Mouse (Mus musculus) CH12.LX (cell line): ENCODE measurements at regions not wholly inside any gene's neighbourhood (a gene's known extent, or its start where the extent isn't known, plus 50 kb on each side); places are given as distances from the start of the nearest gene placed in this dataset.

Experiments
- DNase-seq: peaks from one replicate; pipeline ENCODE4 v3.0.0-alpha.2; 2013; ENCODE audit errors: extremely low read depth
- H3K27ac ChIP-seq: 2 replicates; pipeline ENCODE4 v1.5.1; 2012; ENCODE audit warnings: low read depth, mild to moderate bottlenecking, control low read depth, moderate library complexity; ENCODE audit not compliant: insufficient read depth
- H3K27me3 ChIP-seq: replicated peaks from 2 replicates; pipeline ENCODE3; 2012; ENCODE audit warnings: inconsistent platforms
- H3K36me3 ChIP-seq, 2 experiments: replicated peaks in 1 of 2; 2 replicates each; pipeline versions ENCODE3 to v1.6.1; 2012; ENCODE audit warnings: inconsistent platforms in 1 of 2, low read length in 1 of 2, mild to moderate bottlenecking in 1 of 2, mixed read lengths in 1 of 2, moderate library complexity in 1 of 2; ENCODE audit not compliant: control insufficient read depth in 1 of 2, insufficient read depth in 1 of 2
- H3K4me1 ChIP-seq, 2 experiments: 2 replicates each; pipeline ENCODE4 v1.6.1; 2012; ENCODE audit warnings: inconsistent platforms in 1 of 2, moderate library complexity in 1 of 2; ENCODE audit not compliant: insufficient read depth in 2 of 2, control insufficient read depth in 1 of 2
- H3K4me2 ChIP-seq: 2 replicates; pipeline ENCODE4 v1.6.1; 2012; ENCODE audit warnings: low read depth, mild to moderate bottlenecking, control low read depth; ENCODE audit not compliant: poor library complexity, insufficient read depth, severe bottlenecking
- H3K4me3 ChIP-seq, 3 experiments: fragments of 150-350 bp in 1 of 3; sonication (generic) in 1 of 3; replicated peaks in 1 of 3; 2 replicates each; pipeline versions ENCODE3 to v1.5.1; 2011 to 2012; ENCODE audit warnings: low read depth in 2 of 3, low read length in 2 of 3, mild to moderate bottlenecking in 2 of 3, moderate library complexity in 2 of 3, control low read depth in 1 of 3, improper control_type of control experiment in 1 of 3, inconsistent platforms in 1 of 3, mixed read lengths in 1 of 3; ENCODE audit not compliant: poor library complexity in 1 of 3
- H3K79me2 ChIP-seq: replicated peaks from 2 replicates; pipeline ENCODE4 v1.6.1; 2012; ENCODE audit warnings: mild to moderate bottlenecking, moderate library complexity; ENCODE audit not compliant: control insufficient read depth, poor library complexity, insufficient read depth, severe bottlenecking; ENCODE audit errors: extremely low read depth
- H3K9ac ChIP-seq: 2 replicates; pipeline ENCODE4 v1.6.1; 2012; ENCODE audit warnings: low read depth, mild to moderate bottlenecking, control low read depth, moderate library complexity; ENCODE audit not compliant: insufficient read depth
- H3K9me3 ChIP-seq: replicated peaks from 2 replicates; pipeline ENCODE3; 2012; ENCODE audit warnings: low read length, inconsistent platforms, mixed read lengths
- BHLHE40 ChIP-seq: IDR thresholded peaks from 2 replicates; pipeline ENCODE4 v1.6.1; 2011; ENCODE audit warnings: mild to moderate bottlenecking, low read depth, low read length, improper control_type of control experiment
- CHD1 ChIP-seq: IDR thresholded peaks from 2 replicates; pipeline ENCODE4 v1.6.1; 2012; ENCODE audit warnings: low read depth, low read length, improper control_type of control experiment, inconsistent platforms
- CTCF ChIP-seq, 2 experiments: IDR thresholded peaks in 1 of 2; conservative IDR thresholded peaks in 1 of 2; 2 replicates each; pipeline ENCODE4 v1.5.1; 2011 to 2012; ENCODE audit warnings: low read depth in 2 of 2, low read length in 2 of 2, improper control_type of control experiment in 1 of 2, inconsistent platforms in 1 of 2, mild to moderate bottlenecking in 1 of 2, moderate library complexity in 1 of 2
- E2F4 ChIP-seq: IDR thresholded peaks from 2 replicates; pipeline ENCODE4 v1.6.1; 2011; ENCODE audit warnings: low read depth, low read length, improper control_type of control experiment; ENCODE audit not compliant: insufficient replicate concordance
- HCFC1 ChIP-seq: IDR thresholded peaks from 2 replicates; pipeline ENCODE4 v1.6.1; 2012; ENCODE audit warnings: low read depth, mild to moderate bottlenecking, inconsistent platforms, low read length, improper control_type of control experiment
- KAT2A ChIP-seq: IDR thresholded peaks from 2 replicates; pipeline ENCODE4 v1.6.1; 2012; ENCODE audit warnings: low read length, improper control_type of control experiment, inconsistent platforms; ENCODE audit not compliant: insufficient replicate concordance
- MAFK ChIP-seq: IDR thresholded peaks from 2 replicates; pipeline ENCODE4 v1.6.1; 2011; ENCODE audit warnings: low read length, improper control_type of control experiment; ENCODE audit not compliant: insufficient replicate concordance
- MEF2A ChIP-seq: IDR thresholded peaks from 2 replicates; pipeline ENCODE4 v1.6.1; 2014; ENCODE audit warnings: low read depth, mild to moderate bottlenecking, inconsistent platforms, low read length, improper control_type of control experiment, borderline replicate concordance
- MYC ChIP-seq: IDR thresholded peaks from 2 replicates; pipeline ENCODE4 v1.6.1; 2011; ENCODE audit warnings: low read depth, mild to moderate bottlenecking, improper control_type of control experiment, low read length
- NRF1 ChIP-seq: IDR thresholded peaks from 2 replicates; pipeline ENCODE4 v1.6.1; 2014; ENCODE audit warnings: low read depth, mild to moderate bottlenecking, inconsistent platforms, low read length, improper control_type of control experiment, moderate library complexity
- RAD21 ChIP-seq: IDR thresholded peaks from 2 replicates; pipeline ENCODE4 v1.6.1; 2011; ENCODE audit warnings: low read depth, mild to moderate bottlenecking, low read length, improper control_type of control experiment, moderate library complexity
- RCOR1 ChIP-seq: conservative IDR thresholded peaks from 2 replicates; pipeline ENCODE4 v1.6.1; 2012; ENCODE audit warnings: low read depth, mild to moderate bottlenecking, inconsistent platforms, low read length, improper control_type of control experiment
- SIN3A ChIP-seq: IDR thresholded peaks from 2 replicates; pipeline ENCODE4 v1.6.1; 2012; ENCODE audit warnings: low read length, improper control_type of control experiment, inconsistent platforms
- ZMIZ1 ChIP-seq: IDR thresholded peaks from 2 replicates; pipeline ENCODE4 v1.6.1; 2012; ENCODE audit warnings: low read depth, mild to moderate bottlenecking, inconsistent platforms, low read length, improper control_type of control experiment
- dilution Hi-C: fragments of 300-500 bp; cut with MboI; formaldehyde crosslinking; loops from 2 replicates; pipeline ENCODE4 v1.14.3; 2020; ENCODE audit warnings: low sequenced_read_pairs; ENCODE audit not compliant: extremely low pct_unique_long_range_greater_than_20kb, extremely low pct_ligation_motif_present
- in situ Hi-C: fragments of 300-500 bp; cut with MboI; formaldehyde crosslinking; loops from 3 replicates; pipeline ENCODE4 v1.14.3; 2019; ENCODE audit warnings: low sequenced_read_pairs, low pct_ligation_motif_present, low pct_unique_long_range_greater_than_20kb, mixed read lengths

DNA sequence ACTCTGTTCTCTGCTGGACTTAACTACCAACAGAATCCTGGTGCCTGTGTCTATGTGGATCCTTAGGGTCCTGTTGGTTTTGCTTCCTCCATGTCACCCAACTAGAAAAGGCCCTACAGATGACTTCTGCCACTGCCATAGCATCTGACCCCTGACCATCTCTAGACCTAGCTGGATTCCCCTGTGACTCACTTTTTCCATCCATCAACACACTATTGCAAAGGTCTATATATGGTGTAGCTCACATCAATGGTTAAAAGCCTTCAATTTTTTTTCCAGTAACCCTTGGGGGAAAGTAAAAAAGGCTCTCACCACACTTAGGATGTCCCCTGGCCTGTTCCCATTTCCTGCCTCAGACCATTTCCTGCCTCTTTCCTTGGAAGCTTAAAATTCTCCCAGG is 460.2 kb upstream of the Mki67 start (continued):
- no peak for TF ChIP-seq MYC
- no peak for TF ChIP-seq HCFC1

DNA sequence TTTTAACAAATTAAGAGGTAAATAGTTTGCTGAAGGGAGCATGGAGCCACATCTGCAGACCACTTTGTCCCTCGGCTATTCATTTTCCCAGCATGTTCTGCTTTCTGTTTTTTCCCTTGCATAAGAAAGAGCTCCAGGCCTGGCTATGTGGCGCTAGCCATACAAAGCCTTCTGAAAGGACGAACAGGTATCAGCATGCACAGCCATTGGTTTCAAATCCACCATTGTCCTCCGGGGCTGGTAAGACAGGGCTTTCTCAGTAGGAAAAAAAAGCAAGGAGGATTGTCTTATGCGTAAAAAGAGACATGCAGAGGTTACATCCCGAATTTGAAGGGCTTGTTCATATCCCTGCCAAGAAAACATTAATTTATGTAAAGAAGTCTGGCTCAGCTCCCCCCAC is 464.8 kb upstream of the Mki67 start:
- no peak overlapping the region for H3K27ac ChIP-seq
- no peak for DNase-seq
- H3K9me3 ChIP-seq = peaks cover 11% of the 10 kb centered on the region
- H3K4me3 ChIP-seq = no peak overlapping the region
- no peak overlapping the region for H3K4me2 ChIP-seq
- no peaks in the 10 kb centered on the region for H3K36me3 ChIP-seq
- H3K9ac ChIP-seq = no peak overlapping the region
- H3K79me2 ChIP-seq = no peaks in the 10 kb centered on the region
- H3K27me3 ChIP-seq = peaks cover 38% of the 10 kb centered on the region
- TF ChIP-seq SIN3A = no peak
- no peak for TF ChIP-seq BHLHE40
- TF ChIP-seq KAT2A = no peak
- no peak for TF ChIP-seq E2F4
- no peak for TF ChIP-seq MEF2A
- no peak for TF ChIP-seq RCOR1
- dilution Hi-C loops (no loop called here), in situ Hi-C loops (no loop called here)
- no peaks in the 10 kb centered on the region for H3K4me1 ChIP-seq

DNA sequence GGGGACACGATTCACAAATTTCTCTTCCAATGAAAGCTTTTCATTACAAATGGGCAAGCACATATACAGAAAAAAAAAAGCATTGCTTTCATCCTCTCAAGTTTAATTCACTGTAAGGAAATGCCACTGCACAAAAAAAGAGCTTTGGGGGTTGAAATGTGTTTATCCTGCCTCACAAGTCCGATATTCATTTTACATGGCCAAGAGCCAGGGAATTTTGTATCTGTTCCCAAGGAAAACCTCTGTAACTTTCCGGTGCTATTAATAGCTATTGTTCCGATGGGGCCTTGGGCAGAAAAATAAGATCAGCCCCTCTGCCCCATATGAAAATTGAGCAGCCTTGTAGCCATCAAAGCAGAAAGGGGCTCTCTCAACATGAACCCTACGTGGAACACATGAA is 465.9 kb upstream of the Mki67 start:
- dilution Hi-C loops = no loop called here
- TF ChIP-seq ZMIZ1 = no peak
- TF ChIP-seq RAD21 = no peak
- no peak for TF ChIP-seq NRF1
- TF ChIP-seq CTCF (conservative IDR thresholded peaks at IDR 0.05 in 1 of 2, IDR thresholded peaks at IDR 0.05 in 1 of 2; ENCODE audit: low read depth in 2 of 2, low read length in 2 of 2) = no peak
- TF ChIP-seq MEF2A = no peak
- TF ChIP-seq CHD1 = no peak
- TF ChIP-seq MAFK = no peak
- no peak for TF ChIP-seq HCFC1

More for the DNA sequence above, 465.9 kb upstream of the Mki67 start:
- H3K9ac ChIP-seq = no peak overlapping the region
- no peak overlapping the region for H3K27ac ChIP-seq
- H3K79me2 ChIP-seq = no peaks in the 10 kb centered on the region
- in situ Hi-C loops = no loop called here
- no peak for DNase-seq
- H3K4me2 ChIP-seq = no peak overlapping the region
- H3K4me1 ChIP-seq = no peaks in the 10 kb centered on the region
- no peak overlapping the region for H3K4me3 ChIP-seq
- peaks cover 46% of the 10 kb centered on the region for H3K27me3 ChIP-seq
- H3K9me3 ChIP-seq = peaks cover 9% of the 10 kb centered on the region
- no peaks in the 10 kb centered on the region for H3K36me3 ChIP-seq
